ENCODE assay signal across 15 mouse cellular contexts in the genomic region with DNA sequence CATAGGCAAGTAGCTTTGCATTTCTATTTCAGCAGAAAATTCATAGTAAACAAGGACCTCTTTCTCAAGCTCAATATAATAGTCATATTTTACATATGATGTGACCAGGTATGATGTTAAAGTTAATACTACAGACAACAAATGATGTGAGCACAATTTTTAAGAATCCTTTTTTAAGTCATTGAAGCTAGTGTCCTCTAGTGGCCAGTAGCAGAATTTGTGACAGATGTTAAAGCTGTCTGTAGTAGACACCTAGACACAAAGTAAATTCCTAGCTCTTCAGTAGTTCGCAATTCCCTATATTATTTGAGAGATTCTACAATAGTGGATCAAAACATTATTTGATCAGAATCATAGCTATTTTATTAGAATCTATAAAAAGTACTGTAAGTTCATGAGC.
DNase-seq lines count a peak whose midpoint lies in the region; ATAC-seq and TF ChIP-seq lines count a peak whose summit lies in the region.
"Had no signal": no experiment of that assay in that cellular context is flagged by ENCODE, and none has a peak within 500 bp of the region (broad histone marks: within the 10 kb centered on the region; RNA-seq: fewer than 3 reads in every experiment).

No protein-coding gene starts in this region.

- no peaks in the 10 kb centered on the region for H3K79me2 ChIP-seq in heart, adult 2 months (replicated peaks; ENCODE audit: control insufficient read depth, insufficient read depth, low read length)
- H3K79me2 ChIP-seq in MEL (ENCODE audit: control insufficient read depth, insufficient read depth, low read length, poor library complexity), result no peaks in the 10 kb centered on the region

- no peaks in the 10 kb centered on the region for H3K9me3 ChIP-seq in MEL (replicated peaks; ENCODE audit: insufficient read depth, low read length)
- H3K9me3 ChIP-seq in hindbrain, embryonic 13.5 days, result no peaks in the 10 kb centered on the region
- H3K9me3 ChIP-seq: heart, embryonic 15.5 days; limb, embryonic 12.5 days had no signal

- 82% methylated on average over 1 of the region's 1 CpGs for WGBS in heart, adult 2 months
- 64% methylated on average over 1 of the region's 1 CpGs for WGBS in lung, adult 2 months
- 85% methylated on average over 1 of the region's 1 CpGs for WGBS in hindbrain, embryonic 13.5 days

- H3K4me2 ChIP-seq in hindbrain, embryonic 13.5 days, result no peak overlapping the region
- H3K4me2 ChIP-seq: heart, embryonic 15.5 days; limb, embryonic 12.5 days had no signal

- intact Hi-C loops in heart, adult 2 months (cut with DNase I), result no loop called here
- intact Hi-C loops in heart, postnatal 36 days (cut with DNase I), result loop anchor here (10.0 kb wide), 1 partner anchor 277 kb away; no protein-coding TSS in a partner anchor

- no peaks in the 10 kb centered on the region for H3K36me3 ChIP-seq in heart, adult 2 months (ENCODE audit: control insufficient read depth, insufficient read depth, low read length)
- no peaks in the 10 kb centered on the region for H3K36me3 ChIP-seq in MEL (ENCODE audit: control insufficient read depth in 1 of 2, insufficient read depth in 2 of 2, low read length in 2 of 2)
- no peaks in the 10 kb centered on the region for H3K36me3 ChIP-seq in hindbrain, embryonic 13.5 days
- H3K36me3 ChIP-seq: heart, embryonic 15.5 days; limb, embryonic 12.5 days had no signal

- H3K4me3 ChIP-seq in heart, adult 2 months, result no peak overlapping the region
- H3K4me3 ChIP-seq in lung, adult 2 months (replicated peaks; ENCODE audit: extremely low read depth, low read depth, low read length), result no peak overlapping the region
- H3K4me3 ChIP-seq in MEL (ENCODE audit: control insufficient read depth in 1 of 2, insufficient read depth in 1 of 2, low read depth in 2 of 2, low read length in 2 of 2), result no peak overlapping the region
- H3K4me3 ChIP-seq in hindbrain, embryonic 13.5 days, result no peak overlapping the region
- H3K4me3 ChIP-seq: heart, embryonic 15.5 days; limb, embryonic 12.5 days had no signal

- no peak overlapping the region for H3K9ac ChIP-seq in heart, adult 2 months (ENCODE audit: low read depth, low read length)
- H3K9ac ChIP-seq in MEL (ENCODE audit: control insufficient read depth, low read depth, low read length, poor library complexity, severe bottlenecking), result no peak overlapping the region
- no peak overlapping the region for H3K9ac ChIP-seq in hindbrain, embryonic 13.5 days
- H3K9ac ChIP-seq: heart, embryonic 15.5 days; limb, embryonic 12.5 days had no signal

- no peak overlapping the region for H3K27ac ChIP-seq in heart, adult 2 months
- H3K27ac ChIP-seq in MEL (ENCODE audit: control insufficient read depth, low read depth, low read length), result no peak overlapping the region
- no peak overlapping the region for H3K27ac ChIP-seq in hindbrain, embryonic 13.5 days
- H3K27ac ChIP-seq: heart, embryonic 15.5 days; limb, embryonic 12.5 days; macrophage had no signal

- TF ChIP-seq CTCF in heart, adult 2 months (IDR thresholded peaks at IDR 0.05), result peak; percentile 77
- 0 out of 2 replicates have a peak, but pooled peaks have one; percentile 16 for TF ChIP-seq CTCF in lung, adult 2 months (IDR thresholded peaks at IDR 0.05; ENCODE audit: insufficient read depth, low read length)
- TF ChIP-seq CTCF in MEL (IDR thresholded peaks at IDR 0.05 in 2 of 3, conservative IDR thresholded peaks at IDR 0.05 in 1 of 3; ENCODE audit: control insufficient read depth in 1 of 3, insufficient read depth in 1 of 3, low read depth in 2 of 3, low read length in 3 of 3, poor library complexity in 1 of 3, severe bottlenecking in 1 of 3), result peak in 2 of 3 experiments; percentile 56 to 63; a peak in 3 of 6 replicates

- no peak for DNase-seq in heart, adult 2 months
- no peak for DNase-seq in heart, postnatal 36 days
- no peak for DNase-seq in lung, adult 2 months
- DNase-seq in lung, adult 18-20 months, result no peak
- peak; percentile 28 for DNase-seq in MEL (ENCODE audit: low read depth, low spot score)
- DNase-seq: adrenal gland, postnatal 14 days; cerebellum, adult 11 months; gastrocnemius, postnatal 14 days; thymus, postnatal 25 days had no signal

- H3K4me1 ChIP-seq in heart, adult 2 months (ENCODE audit: control insufficient read depth, insufficient read depth, low read length), result no peaks in the 10 kb centered on the region
- no peaks in the 10 kb centered on the region for H3K4me1 ChIP-seq in lung, adult 2 months (ENCODE audit: control insufficient read depth, insufficient read depth, low read length)
- H3K4me1 ChIP-seq in MEL (ENCODE audit: control insufficient read depth in 1 of 2, insufficient read depth in 2 of 2, low read length in 2 of 2), result no peaks in the 10 kb centered on the region
- no peaks in the 10 kb centered on the region for H3K4me1 ChIP-seq in hindbrain, embryonic 13.5 days (replicated peaks)
- H3K4me1 ChIP-seq: heart, embryonic 15.5 days; limb, embryonic 12.5 days had no signal

- TF ChIP-seq RAD21 in MEL (IDR thresholded peaks at IDR 0.05; ENCODE audit: low read depth, low read length), result peak; percentile 63

- H3K27me3 ChIP-seq in heart, adult 2 months (ENCODE audit: control insufficient read depth, insufficient read depth, low read length), result no peaks in the 10 kb centered on the region
- no peaks in the 10 kb centered on the region; a peak in 1 of 4 replicates for H3K27me3 ChIP-seq in MEL (ENCODE audit: control insufficient read depth in 1 of 2, insufficient read depth in 2 of 2, low read length in 2 of 2)
- H3K27me3 ChIP-seq in hindbrain, embryonic 13.5 days, result no peaks in the 10 kb centered on the region
- H3K27me3 ChIP-seq: heart, embryonic 15.5 days; limb, embryonic 12.5 days had no signal

- no peak for TF ChIP-seq EP300 in heart, adult 2 months (IDR thresholded peaks at IDR 0.05; ENCODE audit: insufficient read depth, low read depth, low read length)
- TF ChIP-seq EP300 in MEL (IDR thresholded peaks at IDR 0.05; ENCODE audit: low read depth in 1 of 2, low read length in 2 of 2), result no peak

- TF ChIP-seq POLR2A in heart, adult 2 months (IDR thresholded peaks at IDR 0.05; ENCODE audit: insufficient read depth, low read depth, low read length), result no peak
- TF ChIP-seq POLR2A in lung, adult 2 months (IDR thresholded peaks at IDR 0.05; ENCODE audit: borderline replicate concordance, extremely low read depth, low read depth, low read length), result no peak
- TF ChIP-seq POLR2A in MEL (IDR thresholded peaks at IDR 0.05; ENCODE audit: control insufficient read depth in 1 of 2, insufficient read depth in 1 of 2, low read depth in 1 of 2, low read length in 2 of 2, poor library complexity in 1 of 2), result no peak

- 0 out of 2 replicates have a peak, but pooled peaks have one; percentile 39 for ATAC-seq in megakaryocyte progenitor cell, adult 5-6 weeks (replicated peaks; ENCODE audit: poor library complexity)
- no peak for ATAC-seq in hindbrain, embryonic 13.5 days (ENCODE audit: low FRiP score)
- ATAC-seq: hindbrain, embryonic 16.5 days had no signal

TF ChIP-seq in MEL, 35 proteins besides CTCF, POLR2A, EP300 and RAD21:
- TF ChIP-seq SMC3 (IDR thresholded peaks at IDR 0.05; ENCODE audit: low read depth, low read length) (peak; percentile 58), MYC (IDR thresholded peaks at IDR 0.05; ENCODE audit: low read depth, low read length) (no peak), ZC3H11A (IDR thresholded peaks at IDR 0.05; ENCODE audit: low read depth, low read length) (0 out of 2 replicates have a peak, but pooled peaks have one; percentile 11)
TF ChIP-seq in MEL: peak in this region for 2.

Comparison
In these comparisons a context has a peak if more than half of its experiments do, and no peak if none do; other contexts are left out.
1. CTCF ChIP-seq: peak in every context shown above with its lines; median percentile 77 in heart, adult 2 months; 60 in MEL; 16 in lung, adult 2 months.